Mouse (Mus musculus): ENCODE measurements around the gene Atg7.

- TF ChIP-seq MAFK (IDR thresholded peaks at IDR 0.05; ENCODE audit: insufficient read depth, low read depth, low read length): no peak
- TF ChIP-seq HCFC1 (IDR thresholded peaks at IDR 0.05; ENCODE audit: borderline replicate concordance, insufficient read depth, low read length): no peak
- TF ChIP-seq ZC3H11A (IDR thresholded peaks at IDR 0.05; ENCODE audit: borderline replicate concordance, low read depth, low read length): no peak
- no peak for TF ChIP-seq CHD2 (IDR thresholded peaks at IDR 0.05; ENCODE audit: low read depth, low read length)
- no peak for TF ChIP-seq ZNF384 (IDR thresholded peaks at IDR 0.05; ENCODE audit: low read depth, low read length)
These were observed 44.1 kb downstream of the Atg7 start for GRCm38 (mm10) chr6:114687035-114687434.
